Mouse (Mus musculus) lung, postnatal 0 days (tissue): ENCODE results near the gene Pappa.

Experiments
- CTCF ChIP-seq: IDR thresholded peaks from 2 replicates; pipeline ENCODE4 v1.5.1; 2016; ENCODE audit warnings: antibody characterized with exemption, mild to moderate bottlenecking
- EP300 ChIP-seq: IDR thresholded peaks from 2 replicates; pipeline ENCODE4 v1.6.1; 2016; ENCODE audit warnings: antibody characterized with exemption, mild to moderate bottlenecking, control low read depth

DNA sequence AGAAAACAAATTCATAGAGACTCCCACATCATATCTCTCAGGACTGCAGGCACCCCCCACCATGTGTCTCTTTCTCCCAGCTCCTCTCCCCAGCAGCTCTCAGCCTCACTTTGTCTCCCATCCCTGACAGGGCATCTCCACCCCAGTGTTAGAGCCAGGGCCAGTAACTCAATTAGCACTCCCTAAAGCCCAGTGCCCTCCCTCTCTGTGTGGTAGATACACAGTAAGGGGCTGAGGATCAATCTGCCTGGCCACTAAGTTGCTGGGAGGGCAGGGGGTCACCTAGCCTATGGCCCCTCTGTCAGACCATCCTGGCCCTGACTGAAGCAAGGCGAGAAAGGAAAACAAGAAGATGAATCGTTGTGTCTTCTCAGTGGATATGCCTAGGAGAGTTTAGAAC lies 119.3 kb downstream of the Pappa start:
- no peak for TF ChIP-seq CTCF
- no peak for TF ChIP-seq EP300
